Mouse (Mus musculus): ENCODE results near the gene Entpd2. TPM values are rescaled to one million over a fixed set of nuclear protein-coding genes. Genes with fewer than 3 reads are reported as not detected.
A peak's percentile ranks its signal among the peaks of the same experiment; 100 is the strongest.

Entpd2 gene
- 2.0 and 2.1 TPM in 2 replicates for polyA plus RNA-seq (2014; fragmentation: Nextera tagmentation; extraction: Ambion mirVana)

GRCm38 (mm10) chr2:25395721-25396596 is at the start of gene Entpd2:
Gene Entpd2 (plus strand): TSS chr2:25395874.
- Histone ChIP-seq H3K4me2 (ENCODE audit: low read length) (peak within 1 kb of the TSS; percentile 53), H3K9me3 (ENCODE audit: control insufficient read depth, low read length) (no peaks in the 10 kb centered on the region), H3K4me1 (ENCODE audit: control insufficient read depth, insufficient read depth, low read length) (peaks cover 5% of the 10 kb centered on the region; the same call in 1 of the 2 replicates), H3K9ac (replicated peaks; ENCODE audit: low read length) (no peak within 1 kb of the TSS; the same call in 1 of the 2 replicates), H3K27me3 (ENCODE audit: control insufficient read depth, insufficient read depth, low read length) (peaks cover 58% of the 10 kb centered on the region), H3K27ac (replicated peaks; ENCODE audit: low read depth, low read length) (no peak within 1 kb of the TSS), H3K36me3 (ENCODE audit: control insufficient read depth, insufficient read depth, low read length) (no peaks in the 10 kb centered on the region), H3K4me3 (replicated peaks; ENCODE audit: low read depth, low read length) (peak within 1 kb of the TSS; percentile 23)
- ATAC-seq (ENCODE audit: low FRiP score, low TSS enrichment) (no peak), DNase-seq (peak; percentile 58)
- 2% methylated on average over 57 of the region's 57 CpGs for WGBS

GRCm38 (mm10) chr2:25348162-25348561 is 47.5 kb upstream of the Entpd2 start:
- H3K4me2 ChIP-seq (ENCODE audit: low read length), result no peak overlapping the region
- H3K36me3 ChIP-seq (ENCODE audit: control insufficient read depth, insufficient read depth, low read length), result peaks cover 97% of the 10 kb centered on the region
- WGBS, result 96% methylated on average over 7 of the region's 7 CpGs
- H3K27ac ChIP-seq (replicated peaks; ENCODE audit: low read depth, low read length), result no peak overlapping the region
- no peaks in the 10 kb centered on the region for H3K27me3 ChIP-seq (ENCODE audit: control insufficient read depth, insufficient read depth, low read length)
- H3K9ac ChIP-seq (replicated peaks; ENCODE audit: low read length), result no peak overlapping the region
- ATAC-seq (ENCODE audit: low FRiP score, low TSS enrichment) (no peak), DNase-seq (no peak)
- H3K4me3 ChIP-seq (replicated peaks; ENCODE audit: low read depth, low read length), result no peak overlapping the region
- H3K4me1 ChIP-seq (ENCODE audit: control insufficient read depth, insufficient read depth, low read length), result no peaks in the 10 kb centered on the region
- H3K9me3 ChIP-seq (ENCODE audit: control insufficient read depth, low read length), result no peaks in the 10 kb centered on the region

- no peak for DNase-seq
- H3K4me1 ChIP-seq (ENCODE audit: control insufficient read depth, insufficient read depth, low read length), result no peaks in the 10 kb centered on the region
- no peak overlapping the region for H3K27ac ChIP-seq (replicated peaks; ENCODE audit: low read depth, low read length)
- peaks cover 90% of the 10 kb centered on the region for H3K36me3 ChIP-seq (ENCODE audit: control insufficient read depth, insufficient read depth, low read length)
- H3K9me3 ChIP-seq (ENCODE audit: control insufficient read depth, low read length), result no peaks in the 10 kb centered on the region
- WGBS, result 94% methylated on average over 4 of the region's 4 CpGs
- H3K9ac ChIP-seq (replicated peaks; ENCODE audit: low read length), result no peak overlapping the region
- ATAC-seq (ENCODE audit: low FRiP score, low TSS enrichment), result no peak
- H3K4me2 ChIP-seq (ENCODE audit: low read length), result no peak overlapping the region
- H3K4me3 ChIP-seq (replicated peaks; ENCODE audit: low read depth, low read length), result no peak overlapping the region
- H3K27me3 ChIP-seq (ENCODE audit: control insufficient read depth, insufficient read depth, low read length), result no peaks in the 10 kb centered on the region
These were observed 46.2 kb upstream of the Entpd2 start for GRCm38 (mm10) chr2:25349499-25349898.

GRCm38 (mm10) chr2:25350701-25351100 is 45.0 kb upstream of the Entpd2 start:
- ATAC-seq (ENCODE audit: low FRiP score, low TSS enrichment), result no peak
- H3K4me2 ChIP-seq (ENCODE audit: low read length), result no peak overlapping the region
- peaks cover 78% of the 10 kb centered on the region for H3K36me3 ChIP-seq (ENCODE audit: control insufficient read depth, insufficient read depth, low read length)
- H3K4me1 ChIP-seq (ENCODE audit: control insufficient read depth, insufficient read depth, low read length), result peaks cover 6% of the 10 kb centered on the region
- H3K9ac ChIP-seq (replicated peaks; ENCODE audit: low read length), result no peak overlapping the region
- no peaks in the 10 kb centered on the region for H3K9me3 ChIP-seq (ENCODE audit: control insufficient read depth, low read length)
- H3K27ac ChIP-seq (replicated peaks; ENCODE audit: low read depth, low read length), result no peak overlapping the region
- DNase-seq, result no peak
- WGBS, result 96% methylated on average over 3 of the region's 3 CpGs
- H3K4me3 ChIP-seq (replicated peaks; ENCODE audit: low read depth, low read length), result no peak overlapping the region
- H3K27me3 ChIP-seq (ENCODE audit: control insufficient read depth, insufficient read depth, low read length), result no peaks in the 10 kb centered on the region

- no peak overlapping the region for H3K9ac ChIP-seq (replicated peaks; ENCODE audit: low read length)
- H3K27ac ChIP-seq (replicated peaks; ENCODE audit: low read depth, low read length), result no peak overlapping the region
- H3K36me3 ChIP-seq (ENCODE audit: control insufficient read depth, insufficient read depth, low read length), result peaks cover 45% of the 10 kb centered on the region
- peaks cover 18% of the 10 kb centered on the region for H3K4me1 ChIP-seq (ENCODE audit: control insufficient read depth, insufficient read depth, low read length)
- no peak overlapping the region for H3K4me2 ChIP-seq (ENCODE audit: low read length)
- H3K4me3 ChIP-seq (replicated peaks; ENCODE audit: low read depth, low read length), result no peak overlapping the region
- no peaks in the 10 kb centered on the region for H3K27me3 ChIP-seq (ENCODE audit: control insufficient read depth, insufficient read depth, low read length)
- WGBS, result 87% methylated on average over 6 of the region's 6 CpGs
- no peak for DNase-seq
- ATAC-seq (ENCODE audit: low FRiP score, low TSS enrichment), result no peak
- no peaks in the 10 kb centered on the region for H3K9me3 ChIP-seq (ENCODE audit: control insufficient read depth, low read length)
These were observed 41.5 kb upstream of the Entpd2 start for GRCm38 (mm10) chr2:25354211-25354610.

GRCm38 (mm10) chr2:25355419-25356066 is 40.1 kb upstream of the Entpd2 start:
- peaks cover 18% of the 10 kb centered on the region for H3K4me1 ChIP-seq (ENCODE audit: control insufficient read depth, insufficient read depth, low read length)
- no peak for DNase-seq
- WGBS, result 38% methylated on average over 18 of the region's 18 CpGs
- H3K4me3 ChIP-seq (replicated peaks; ENCODE audit: low read depth, low read length), result peak overlapping the region; percentile 45
- H3K27me3 ChIP-seq (ENCODE audit: control insufficient read depth, insufficient read depth, low read length), result no peaks in the 10 kb centered on the region
- no peak overlapping the region for H3K27ac ChIP-seq (replicated peaks; ENCODE audit: low read depth, low read length)
- peak overlapping the region; percentile 60; the same call in 1 of the 2 replicates for H3K9ac ChIP-seq (replicated peaks; ENCODE audit: low read length)
- no peaks in the 10 kb centered on the region for H3K9me3 ChIP-seq (ENCODE audit: control insufficient read depth, low read length)
- peak overlapping the region; percentile 65 for H3K4me2 ChIP-seq (ENCODE audit: low read length)
- peaks cover 32% of the 10 kb centered on the region for H3K36me3 ChIP-seq (ENCODE audit: control insufficient read depth, insufficient read depth, low read length)
- no peak for ATAC-seq (ENCODE audit: low FRiP score, low TSS enrichment)

- WGBS, result 5% methylated on average over 13 of the region's 13 CpGs
- peak; percentile 85 for ATAC-seq (ENCODE audit: low FRiP score, low TSS enrichment)
- H3K4me2 ChIP-seq (ENCODE audit: low read length), result peak within 1 kb of the TSS; percentile 65
These were observed 39.2 kb upstream of the Entpd2 start, which contains the start of gene Dpp7 for GRCm38 (mm10) chr2:25356208-25357079. Gene Dpp7 (minus strand): TSS chr2:25356359.

GRCm38 (mm10) chr2:25359848-25360247 is 35.8 kb upstream of the Entpd2 start:
- WGBS, result 79% methylated on average over 4 of the region's 4 CpGs
- peaks cover 14% of the 10 kb centered on the region; the same call in 1 of the 2 replicates for H3K27me3 ChIP-seq (ENCODE audit: control insufficient read depth, insufficient read depth, low read length)

More at GRCm38 (mm10) chr2:25356208-25357079, 39.2 kb upstream of the Entpd2 start, which contains the start of gene Dpp7:
- H3K4me3 ChIP-seq (replicated peaks; ENCODE audit: low read depth, low read length), result peak within 1 kb of the TSS; percentile 45
- peak within 1 kb of the TSS; percentile 60 for H3K9ac ChIP-seq (replicated peaks; ENCODE audit: low read length)
- no peaks in the 10 kb centered on the region for H3K9me3 ChIP-seq (ENCODE audit: control insufficient read depth, low read length)
- H3K27ac ChIP-seq (replicated peaks; ENCODE audit: low read depth, low read length), result no peak within 1 kb of the TSS
- peaks cover 18% of the 10 kb centered on the region for H3K4me1 ChIP-seq (ENCODE audit: control insufficient read depth, insufficient read depth, low read length)
- H3K36me3 ChIP-seq (ENCODE audit: control insufficient read depth, insufficient read depth, low read length), result peaks cover 23% of the 10 kb centered on the region
- peak; percentile 91 for DNase-seq
- H3K27me3 ChIP-seq (ENCODE audit: control insufficient read depth, insufficient read depth, low read length), result no peaks in the 10 kb centered on the region

More at GRCm38 (mm10) chr2:25359848-25360247, 35.8 kb upstream of the Entpd2 start:
- no peak overlapping the region for H3K4me3 ChIP-seq (replicated peaks; ENCODE audit: low read depth, low read length)
- ATAC-seq (ENCODE audit: low FRiP score, low TSS enrichment) (no peak), DNase-seq (no peak)
- H3K36me3 ChIP-seq (ENCODE audit: control insufficient read depth, insufficient read depth, low read length), result no peaks in the 10 kb centered on the region
- peaks cover 18% of the 10 kb centered on the region for H3K4me1 ChIP-seq (ENCODE audit: control insufficient read depth, insufficient read depth, low read length)
- no peak overlapping the region for H3K27ac ChIP-seq (replicated peaks; ENCODE audit: low read depth, low read length)
- H3K4me2 ChIP-seq (ENCODE audit: low read length), result no peak overlapping the region
- no peak overlapping the region; the same call in 1 of the 2 replicates for H3K9ac ChIP-seq (replicated peaks; ENCODE audit: low read length)
- no peaks in the 10 kb centered on the region for H3K9me3 ChIP-seq (ENCODE audit: control insufficient read depth, low read length)

Measured in midbrain, embryonic 14.5 days (tissue).